17 mouse cellular contexts compared by ENCODE assay signal in genomic region chr6:139186431-139186830, GRCm38 (mm10).
"Had no signal": no experiment of that assay in that cellular context is flagged by ENCODE, and none has a peak within 500 bp of the region (broad histone marks: within the 10 kb centered on the region; RNA-seq: fewer than 3 reads in every experiment).

No protein-coding gene starts in this region.

- H3K27me3 ChIP-seq: limb, embryonic 13.5 days; neural tube, embryonic 12.5 days had no signal

- H3K4me1 ChIP-seq: limb, embryonic 13.5 days; midbrain, embryonic 10.5 days; neural tube, embryonic 12.5 days had no signal

- DNase-seq: kidney, adult 8-10 months; kidney, postnatal 36 days; left cerebral cortex, postnatal 4 days; lung, adult 18-20 months; midbrain, embryonic 14.5 days; right cerebral cortex, postnatal 4 days; spleen, adult 18-20 months; thymus, adult 2 months; thymus, postnatal 25 days had no signal

- H3K36me3 ChIP-seq: limb, embryonic 13.5 days; midbrain, embryonic 10.5 days; neural tube, embryonic 12.5 days had no signal

- H3K4me2 ChIP-seq: limb, embryonic 13.5 days; neural tube, embryonic 12.5 days had no signal

- H3K9ac ChIP-seq: limb, embryonic 13.5 days; liver, embryonic 14.5 days; neural tube, embryonic 12.5 days had no signal

- H3K27ac ChIP-seq: layer of hippocampus, adult 2 months; limb, embryonic 13.5 days; liver, embryonic 14.5 days; midbrain, embryonic 10.5 days; neural tube, embryonic 12.5 days had no signal

- H3K4me3 ChIP-seq: layer of hippocampus, adult 2 months; limb, embryonic 13.5 days; midbrain, embryonic 10.5 days; myocyte; neural tube, embryonic 12.5 days had no signal

- ATAC-seq: hindbrain, embryonic 16.5 days; inflammation-experienced regulatory T-cells, adult 6 months had no signal

- H3K9me3 ChIP-seq: limb, embryonic 13.5 days; midbrain, embryonic 10.5 days; neural tube, embryonic 12.5 days had no signal
